Mouse (Mus musculus) embryonic fibroblast, embryonic 13.5 days (primary cell): ENCODE results near the gene Tmem164.

Source experiments
- CTCF ChIP-seq: IDR thresholded peaks from 2 replicates; pipeline ENCODE4 v1.5.1; 2011; ENCODE audit warnings: mild to moderate bottlenecking, control low read depth, low read length, moderate library complexity, borderline replicate concordance; ENCODE audit not compliant: insufficient read depth
- POLR2A ChIP-seq: IDR thresholded peaks from 2 replicates; pipeline ENCODE4 v1.6.1; 2011; ENCODE audit warnings: low read depth, mild to moderate bottlenecking, control low read depth, low read length, moderate library complexity

- no peak for TF ChIP-seq CTCF
- TF ChIP-seq POLR2A = no peak
Measured at GRCm38 (mm10) chrX:142827644-142828043, 146.4 kb downstream of the Tmem164 start.
